Mouse (Mus musculus): ENCODE results near the gene 2010111I01Rik. TPM values are rescaled to one million over a fixed set of nuclear protein-coding genes. Genes with fewer than 3 reads are reported as not detected.

Gene 2010111I01Rik
- polyA plus RNA-seq, 1 experiment from 2014 or later = 250 TPM

DNA sequence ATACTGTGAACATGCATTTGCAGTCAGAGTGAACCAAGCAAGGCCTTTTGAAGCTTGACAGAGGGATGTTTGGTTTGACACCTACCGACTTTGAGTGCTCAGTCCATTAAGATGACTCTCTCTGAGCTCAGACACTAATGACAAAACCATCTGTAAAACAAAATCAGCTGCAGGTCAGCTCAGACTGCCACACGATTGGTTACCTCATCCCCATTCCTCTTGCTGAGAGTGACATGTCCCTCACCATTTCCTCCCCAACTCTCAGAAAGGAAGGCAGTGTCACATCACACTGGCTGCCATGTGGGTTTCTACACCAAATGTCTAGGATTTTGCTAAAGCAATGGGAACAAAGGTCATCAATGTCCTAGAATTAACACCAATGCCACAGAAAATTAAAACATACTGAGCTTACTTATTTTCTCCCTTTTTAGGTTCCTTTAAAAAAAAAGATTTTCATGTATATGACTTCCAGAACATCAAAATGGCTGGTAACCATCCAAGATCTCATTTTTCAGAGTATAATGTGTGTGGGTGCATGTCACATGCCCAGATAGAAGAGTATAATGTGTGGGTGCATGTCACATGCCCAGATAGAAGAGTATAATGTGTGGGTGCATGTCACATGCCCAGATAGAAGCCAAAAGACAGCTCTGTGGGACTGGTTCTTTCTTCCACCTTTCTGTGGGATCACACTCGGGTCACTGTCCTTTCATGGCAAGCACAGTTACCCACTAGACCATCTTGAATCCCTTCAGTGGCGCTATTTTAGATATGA lies 395.6 kb downstream of the 2010111I01Rik start:
- Histone ChIP-seq H3K36me3 (no peaks in the 10 kb centered on the region; the same call in 1 of the 2 replicates), H3K4me2 (replicated peaks) (no peak overlapping the region), H3K9ac (no peak overlapping the region), H3K4me3 (no peak overlapping the region), H3K27me3 (no peaks in the 10 kb centered on the region), H3K9me3 (no peaks in the 10 kb centered on the region), H3K27ac (no peak overlapping the region), H3K4me1 (peaks cover 14% of the 10 kb centered on the region)
- ATAC-seq (ENCODE audit: low FRiP score, low read depth) = no peak
- WGBS = 65% methylated on average over 4 of the region's 4 CpGs

DNA sequence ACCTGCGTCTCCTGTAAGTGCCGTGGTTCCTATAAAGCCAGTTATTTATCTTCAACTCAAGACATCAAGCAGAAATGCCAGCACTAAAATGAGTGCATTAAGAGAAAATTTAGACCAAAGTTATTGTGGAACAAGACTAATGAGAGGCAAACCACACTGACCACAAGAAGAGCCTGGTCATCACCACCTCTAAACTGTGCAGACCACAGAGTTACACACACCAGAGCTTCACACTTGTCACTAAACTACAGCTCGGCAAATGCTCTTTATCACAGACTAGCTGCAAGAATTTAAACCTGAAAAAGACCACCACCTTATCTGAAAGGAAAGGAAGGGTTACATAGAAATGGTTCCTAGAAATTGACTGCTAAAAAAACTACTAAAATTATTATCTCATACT lies 397.1 kb downstream of the 2010111I01Rik start:
- Histone ChIP-seq H3K9ac (no peak overlapping the region), H3K4me3 (no peak overlapping the region), H3K9me3 (no peaks in the 10 kb centered on the region), H3K27me3 (no peaks in the 10 kb centered on the region), H3K4me2 (replicated peaks) (no peak overlapping the region), H3K36me3 (no peaks in the 10 kb centered on the region; the same call in 1 of the 2 replicates), H3K4me1 (peaks cover 14% of the 10 kb centered on the region), H3K27ac (no peak overlapping the region)
- WGBS = 80% methylated on average over 3 of the region's 3 CpGs
- no peak for ATAC-seq (ENCODE audit: low FRiP score, low read depth)

DNA sequence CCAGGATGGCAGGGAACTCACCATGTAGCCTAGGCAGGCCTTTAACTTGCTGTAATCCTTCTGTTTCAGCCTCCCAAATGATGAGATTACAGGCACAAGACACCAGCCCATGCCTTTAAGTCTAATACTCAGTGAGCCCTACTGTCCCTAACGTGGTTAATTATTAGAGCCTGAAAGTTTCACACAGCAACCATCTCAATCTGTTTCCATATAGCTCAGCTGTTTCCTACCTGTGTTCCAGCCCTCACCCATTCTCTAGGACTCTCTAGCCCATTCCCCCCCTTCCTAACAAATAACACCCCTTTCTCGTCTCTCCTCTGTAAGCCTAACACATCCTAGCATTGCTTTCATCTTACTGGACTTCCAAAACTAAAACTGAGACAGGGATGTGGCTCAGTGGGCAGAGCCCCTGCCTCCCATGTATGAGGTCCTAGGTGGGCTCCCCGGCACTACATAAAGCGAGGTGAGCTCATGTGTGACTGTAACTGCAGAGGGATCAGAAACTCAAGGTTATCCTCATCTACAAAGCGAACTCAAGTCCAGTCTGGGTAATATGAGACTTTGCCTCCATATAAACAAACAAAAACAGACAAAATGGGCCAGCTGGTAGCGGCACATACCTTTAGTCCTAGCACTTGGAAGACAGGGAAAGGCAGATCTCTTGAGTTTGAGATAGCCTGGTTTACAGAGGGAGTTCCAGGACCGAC lies 408.9 kb downstream of the 2010111I01Rik start:
- no peaks in the 10 kb centered on the region for H3K36me3 ChIP-seq
- 0 out of 2 replicates have a peak overlapping the region, but pooled peaks have one; percentile 1 for H3K27ac ChIP-seq
- H3K9me3 ChIP-seq = no peaks in the 10 kb centered on the region
- WGBS = 75% methylated on average over 7 of the region's 7 CpGs
- no peak overlapping the region for H3K4me2 ChIP-seq (replicated peaks)
- H3K9ac ChIP-seq = no peak overlapping the region
- H3K4me3 ChIP-seq = no peak overlapping the region
- no peaks in the 10 kb centered on the region for H3K27me3 ChIP-seq
- peaks cover 6% of the 10 kb centered on the region; the same call in 1 of the 2 replicates for H3K4me1 ChIP-seq
- no peak for ATAC-seq (ENCODE audit: low FRiP score, low read depth)

MicroRNAs encoded within 50 kb of the gene (microRNA counts, 519-probe panel; counts per million panel counts)
- microRNA mmu-miR-23b (4,343 counts per million, percentile 83 among the panel's probes with 10 or more counts), microRNA mmu-miR-24 (4,015 counts per million, percentile 77 among the panel's probes with 10 or more counts), microRNA mmu-miR-27b (3,499 counts per million, percentile 63 among the panel's probes with 10 or more counts)

Small RNA genes lying within 50 kb of the gene (microRNA-seq; reads per million reads assigned to microRNA genes)
- gene Mir23b = 37,651 reads per million, percentile 98 among the genes with 10 or more reads in this experiment
- gene Mir24-1 = not detected
- gene Mir27b = 3,144 reads per million, percentile 87 among the genes with 10 or more reads in this experiment
- gene Mir3074-1 = not detected

Other genes starting within 250 kb of the 2010111I01Rik start
- 38.9 and 43.0 TPM in 2 replicates for gene Platr25, start 204.2 kb upstream of the 2010111I01Rik start, polyA plus RNA-seq (2015; fragmentation: Nextera tagmentation; extraction: Ambion mirVana)
- 12.5 and 14.5 TPM in 2 replicates for gene Gm5141, start 179.1 kb upstream of the 2010111I01Rik start, polyA plus RNA-seq (2015; fragmentation: Nextera tagmentation; extraction: Ambion mirVana)
- gene Fbp2, start 106.5 kb upstream of the 2010111I01Rik start, polyA plus RNA-seq (2015; fragmentation: Nextera tagmentation; extraction: Ambion mirVana) = 1.5 and 3.3 TPM in 2 replicates
- gene Fbp1, start 76.6 kb upstream of the 2010111I01Rik start, polyA plus RNA-seq (2015; fragmentation: Nextera tagmentation; extraction: Ambion mirVana) = 2.0 and 2.6 TPM in 2 replicates

All from limb, embryonic 13.5 days (tissue).